Mouse (Mus musculus) thymus, adult 2 months (tissue): ENCODE data around the gene Cnep1r1.

ENCODE experiments used
- CTCF ChIP-seq: fragments of 200-500 bp; IDR thresholded peaks from 2 replicates; pipeline ENCODE4 v1.5.1; 2012; ENCODE audit warnings: mild to moderate bottlenecking, control low read depth, low read length, moderate library complexity, borderline replicate concordance; ENCODE audit not compliant: control insufficient read depth, poor library complexity, insufficient read depth; ENCODE audit errors: extremely low read depth
- POLR2A ChIP-seq: fragments of 200-500 bp; IDR thresholded peaks from 2 replicates; pipeline ENCODE4 v1.6.1; 2012; ENCODE audit warnings: mild to moderate bottlenecking, low read length, control low read depth, moderate library complexity; ENCODE audit not compliant: control insufficient read depth, poor library complexity, insufficient read depth; ENCODE audit errors: extremely low read depth

DNA sequence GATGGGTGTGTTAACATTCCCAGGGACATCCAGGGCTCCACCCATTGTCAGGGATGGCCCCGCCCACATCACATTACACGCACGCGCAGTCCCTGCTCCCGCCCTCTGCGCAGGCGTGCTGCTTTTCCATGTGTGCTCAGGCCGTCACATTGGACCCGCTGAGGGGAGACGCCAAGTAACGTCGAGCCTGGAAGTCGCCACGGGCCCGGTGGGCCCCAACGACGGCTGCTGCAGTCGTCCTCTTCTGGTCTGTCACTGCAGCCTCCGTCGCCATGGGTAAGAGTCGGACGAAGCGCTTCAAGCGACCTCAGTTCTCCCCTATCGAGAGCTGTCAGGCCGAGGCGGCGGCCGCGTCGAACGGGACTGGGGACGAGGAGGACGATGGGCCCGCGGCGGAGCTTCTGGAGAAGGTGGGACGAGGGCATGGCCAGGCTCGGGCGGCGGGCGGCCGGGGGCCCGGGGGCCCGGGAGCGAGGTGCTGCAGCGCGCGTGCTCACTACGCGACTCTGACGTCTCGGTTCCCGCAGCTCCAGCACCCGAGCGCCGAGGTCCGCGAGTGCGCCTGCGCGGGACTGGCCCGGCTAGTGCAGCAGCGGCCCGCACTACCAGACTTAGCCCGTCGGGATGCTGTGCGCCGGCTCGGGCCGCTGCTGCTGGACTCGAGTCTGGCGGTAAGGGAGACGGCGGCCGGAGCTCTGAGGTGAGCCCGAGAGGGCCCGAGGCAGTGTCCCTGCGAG is 19.3 kb downstream of the Cnep1r1 start, which contains the start of gene Heatr3:
- no peak for TF ChIP-seq CTCF
- TF ChIP-seq POLR2A = no peak
